Mouse (Mus musculus) forelimb bud, embryonic 11.5 days (tissue): ENCODE data around the gene Cnfn.
A peak's percentile ranks its signal among the peaks of the same experiment; 100 is the strongest.

ENCODE experiments used
- DNase-seq: peaks from one replicate; pipeline ENCODE4 v3.0.0-alpha.2; 2012; ENCODE audit warnings: low read depth, low spot score

The Cnfn gene

DNA sequence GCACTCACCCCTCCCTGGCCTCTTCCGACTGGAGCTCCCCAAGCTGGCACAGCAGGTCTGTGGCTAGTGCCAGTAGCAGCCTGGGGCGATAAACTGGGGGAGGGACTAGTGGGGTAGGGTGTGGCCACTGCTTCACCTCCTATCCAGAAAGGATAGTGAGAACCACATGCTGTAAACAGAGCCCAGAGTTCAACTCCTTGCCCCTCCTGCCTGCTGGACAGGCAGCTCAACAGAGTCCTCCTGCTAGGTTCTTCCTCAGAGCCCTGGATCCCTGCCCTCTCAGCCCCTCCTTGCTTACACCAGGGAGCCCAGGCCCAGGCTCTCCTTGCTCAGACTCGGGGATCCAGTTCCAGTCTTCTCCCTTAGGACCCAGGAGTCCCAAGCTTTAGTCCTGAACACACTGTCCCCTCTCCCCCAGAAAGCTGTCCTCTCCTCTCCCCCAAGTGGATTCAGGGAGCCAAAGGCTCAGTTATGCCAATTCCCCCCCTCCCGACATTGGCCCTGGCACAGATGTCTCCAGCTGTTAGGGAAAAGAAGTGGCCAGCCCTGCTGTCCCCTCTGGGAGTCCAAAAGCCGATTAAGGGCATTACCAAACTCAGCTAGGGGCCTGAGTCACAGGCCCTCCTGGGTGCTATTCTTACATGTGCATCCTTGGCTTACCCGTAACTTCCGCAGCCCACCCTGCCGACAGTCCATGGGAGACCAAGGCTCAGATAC, 20.7 kb upstream of the Cnfn start:
- DNase-seq: no peak

DNA sequence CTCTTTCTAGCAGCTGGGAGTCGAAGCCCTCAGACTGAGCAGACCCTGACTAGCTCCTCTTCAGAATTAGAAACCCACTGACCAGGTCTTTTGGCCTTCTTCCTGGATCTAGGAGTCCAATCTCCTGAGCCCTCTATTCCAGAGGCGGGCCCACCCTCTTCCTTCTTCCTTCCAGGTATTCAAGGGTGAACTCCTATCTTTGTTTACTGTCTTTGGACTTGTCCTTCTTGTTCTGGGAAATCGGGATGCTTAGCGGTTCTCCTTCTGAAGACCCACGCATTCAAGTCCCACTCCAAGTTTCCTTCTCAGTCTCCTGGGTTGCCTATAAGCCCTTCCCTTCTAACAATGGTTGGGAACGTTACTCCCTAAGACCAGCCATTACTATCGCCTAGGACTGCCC, 19.4 kb upstream of the Cnfn start:
- no peak for DNase-seq

DNA sequence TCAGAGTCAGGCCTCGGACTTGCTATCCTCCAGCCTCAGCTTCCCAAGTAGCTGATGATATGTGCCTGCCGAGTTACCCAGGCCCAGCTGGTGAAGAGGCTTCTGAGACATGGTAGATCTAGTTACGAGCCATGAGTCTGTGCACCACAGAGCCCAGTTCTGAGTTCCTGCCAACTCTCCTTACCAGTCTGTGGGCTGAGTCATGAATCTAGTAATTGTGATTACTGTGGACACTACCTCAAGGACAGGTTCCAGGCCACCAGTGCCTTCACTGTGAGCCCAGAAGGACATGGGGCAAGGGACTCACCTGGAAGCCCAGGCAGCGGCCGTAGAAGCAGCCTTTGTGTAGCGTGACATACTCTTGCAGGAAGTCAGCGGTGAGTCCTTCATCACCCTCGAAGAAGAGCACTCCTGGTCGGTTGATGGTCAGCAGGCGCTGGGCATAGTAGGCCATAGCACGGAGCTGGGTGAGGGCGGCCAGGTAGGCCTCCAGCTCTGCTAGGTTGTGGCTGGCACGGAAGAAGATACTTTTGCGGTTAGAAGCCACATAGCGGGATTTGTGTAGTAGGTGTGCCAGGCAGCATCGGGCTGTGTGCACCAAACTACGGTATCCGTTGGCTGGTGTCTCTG, 18.4 kb upstream of the Cnfn start:
- no peak for DNase-seq

DNA sequence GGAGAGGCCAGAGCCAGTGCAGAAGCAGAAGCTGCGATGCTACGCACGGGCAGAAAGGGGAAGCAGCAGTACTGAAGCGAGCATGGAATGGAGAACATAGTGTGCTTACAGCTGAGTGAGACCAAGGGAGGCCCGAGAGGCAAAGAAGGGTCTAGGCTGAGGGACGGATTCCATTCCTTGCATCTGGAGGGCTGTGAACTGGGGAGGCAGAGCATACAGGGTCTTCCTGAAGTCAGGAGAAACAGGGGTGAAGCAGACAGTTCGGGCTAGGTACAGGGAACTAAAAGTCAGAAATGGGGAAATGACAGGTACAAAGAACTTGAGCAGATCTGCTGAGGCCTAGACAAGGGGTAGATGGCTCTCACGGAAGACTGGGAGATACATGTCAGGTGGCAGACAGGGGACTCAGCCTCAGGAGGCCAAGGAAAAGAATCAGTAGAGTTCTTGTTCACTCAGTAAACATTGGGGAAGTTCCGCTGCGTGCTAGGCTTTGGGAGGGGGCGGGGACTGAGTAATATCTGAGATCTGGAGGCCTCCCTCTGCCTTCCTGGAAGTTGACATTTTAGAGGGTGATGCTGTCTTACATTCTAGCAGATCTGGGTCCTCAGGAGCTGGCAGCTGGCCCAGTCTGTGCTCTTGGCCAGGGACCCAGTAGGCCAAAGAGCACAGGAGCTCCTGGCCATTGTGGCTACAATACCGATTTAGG, 16.5 kb upstream of the Cnfn start:
- no peak for DNase-seq

DNA sequence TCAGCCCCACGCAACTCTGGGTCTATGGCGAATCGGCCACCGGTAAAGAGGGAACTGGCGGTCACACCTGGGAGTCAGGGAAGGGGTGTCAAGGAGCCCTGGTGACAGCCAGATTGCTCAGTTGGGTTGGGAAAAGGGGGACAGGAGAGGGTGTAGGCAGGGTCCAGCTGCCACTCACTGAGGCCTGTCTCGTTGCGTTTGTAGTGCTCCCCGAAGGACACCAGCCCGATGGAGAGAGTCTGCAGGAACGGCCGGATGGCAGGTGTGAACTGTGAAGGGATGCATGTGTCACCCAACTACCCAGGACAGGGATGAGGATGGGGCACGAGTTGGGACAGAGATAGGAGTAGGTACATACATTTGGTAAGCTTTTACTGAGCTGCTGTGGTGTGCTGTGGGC, 15.7 kb upstream of the Cnfn start:
- DNase-seq: no peak

DNA sequence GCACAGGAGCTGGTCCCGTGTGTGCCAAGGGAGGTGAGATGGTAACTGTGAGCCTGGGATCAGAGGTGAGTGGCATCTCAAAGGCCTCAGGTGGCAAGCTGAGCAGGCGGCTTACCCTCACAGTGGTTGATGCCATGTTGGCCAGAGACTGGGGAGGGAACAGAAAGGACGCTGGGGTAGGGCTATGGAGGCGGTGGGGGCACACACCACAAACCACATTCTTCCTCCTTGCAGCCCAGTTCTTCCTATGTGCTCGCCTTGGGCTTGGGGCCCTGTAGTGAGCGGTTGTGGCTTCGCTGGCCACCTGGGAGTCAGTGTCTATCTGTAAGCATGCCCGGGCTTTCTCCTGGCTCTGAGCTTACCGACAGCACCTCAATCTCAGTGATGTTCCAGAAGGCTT, 15.3 kb upstream of the Cnfn start:
- no peak for DNase-seq

DNA sequence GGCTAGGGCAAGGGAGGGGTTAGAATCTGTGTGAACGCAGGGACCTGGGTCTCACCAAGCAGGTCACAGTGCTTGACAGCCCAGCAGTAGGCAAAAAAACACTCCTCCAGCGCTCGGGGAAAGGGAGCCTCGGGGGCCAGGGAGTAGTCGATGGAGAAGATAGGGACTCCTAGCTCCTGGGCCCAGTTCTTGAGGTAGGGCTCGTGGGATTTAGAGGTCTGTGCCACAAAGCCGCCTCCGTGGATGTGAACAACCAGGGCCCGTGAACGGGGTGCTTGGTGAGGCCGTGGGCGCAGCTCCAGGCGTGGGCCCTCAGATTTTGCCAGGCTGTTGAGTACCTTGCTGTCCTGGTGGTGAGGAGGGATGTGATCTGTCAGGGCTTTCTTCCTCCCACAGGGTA, 14.8 kb upstream of the Cnfn start:
- DNase-seq: no peak

DNA sequence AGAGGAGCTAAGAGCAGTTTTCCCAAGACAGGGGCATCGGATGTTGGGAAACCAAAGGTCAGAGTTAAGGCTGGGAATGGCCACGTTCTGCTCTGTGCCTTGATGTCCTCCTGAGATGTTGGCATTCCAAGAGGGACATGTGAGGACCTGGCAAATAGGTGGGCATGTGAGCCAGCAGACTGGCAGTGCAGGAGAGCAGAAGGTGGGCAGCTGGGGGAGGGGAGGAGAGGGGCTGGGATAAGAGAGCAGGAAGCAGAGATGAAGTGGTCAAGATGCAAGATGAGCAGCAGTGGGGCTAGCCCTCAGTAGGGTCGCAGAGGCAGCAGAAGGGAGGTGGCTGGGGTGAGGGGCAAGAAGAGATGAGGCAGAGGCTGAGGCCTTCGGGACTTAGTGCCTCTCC, 14.4 kb upstream of the Cnfn start:
- no peak for DNase-seq

DNA sequence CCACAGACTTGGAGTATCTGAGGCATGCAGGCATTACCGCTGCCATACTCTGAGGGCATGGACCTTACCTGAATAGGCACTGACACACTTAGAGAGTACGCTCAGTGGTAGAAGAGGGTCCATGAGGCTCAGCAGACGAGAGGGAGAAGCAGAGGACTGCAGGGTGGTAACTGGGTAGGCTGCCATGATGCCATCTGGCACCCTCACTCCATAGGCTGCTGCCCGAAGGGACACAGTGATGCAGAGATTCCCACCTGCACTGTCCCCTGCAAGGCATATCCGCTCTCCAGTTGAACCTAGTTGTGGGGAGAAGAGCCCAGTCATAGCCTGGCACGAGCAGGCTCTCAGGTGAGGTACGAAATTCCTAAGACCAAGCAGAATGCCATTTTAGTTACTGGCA, 13.9 kb upstream of the Cnfn start:
- DNase-seq: no peak

DNA sequence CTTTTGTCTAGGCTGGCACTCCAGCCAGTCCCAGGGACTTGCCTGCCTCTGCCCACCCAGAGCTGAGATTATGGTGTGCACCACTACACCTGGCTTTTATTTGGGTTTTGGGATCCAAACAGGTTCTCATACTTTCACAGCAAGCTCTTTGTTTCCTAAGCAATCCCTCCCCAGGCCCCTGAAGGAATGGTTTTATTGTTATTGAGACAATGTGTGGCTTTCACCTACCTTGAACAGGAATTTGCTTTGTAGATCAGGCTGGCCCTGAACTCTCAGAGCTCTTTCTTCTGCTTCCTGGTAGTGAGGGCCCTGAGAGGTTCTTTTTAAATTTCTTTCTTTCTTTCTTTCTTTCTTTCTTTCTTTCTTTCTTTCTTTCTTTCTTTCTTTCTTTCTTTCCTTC, 13.0 kb upstream of the Cnfn start:
- DNase-seq: no peak

DNA sequence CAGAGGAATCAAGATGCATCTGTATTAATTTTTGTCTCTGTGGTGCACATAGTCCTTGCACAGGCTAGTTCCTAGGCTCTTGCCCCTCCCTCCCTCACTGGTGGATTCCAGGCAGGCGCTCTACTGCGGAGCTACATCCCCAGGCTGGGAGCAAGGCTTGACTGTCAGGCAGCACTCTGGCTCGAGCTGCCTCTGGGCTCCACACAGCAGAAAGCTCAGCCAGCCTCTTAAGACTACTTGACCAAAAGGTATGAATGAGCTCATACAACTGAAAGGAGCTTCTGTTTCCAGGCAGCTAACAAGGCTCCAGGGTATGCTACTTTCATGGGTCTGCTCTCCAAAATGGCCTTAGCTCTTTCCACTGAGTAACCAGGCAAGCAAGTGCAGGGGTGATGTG, 11.8 kb upstream of the Cnfn start:
- no peak for DNase-seq

DNA sequence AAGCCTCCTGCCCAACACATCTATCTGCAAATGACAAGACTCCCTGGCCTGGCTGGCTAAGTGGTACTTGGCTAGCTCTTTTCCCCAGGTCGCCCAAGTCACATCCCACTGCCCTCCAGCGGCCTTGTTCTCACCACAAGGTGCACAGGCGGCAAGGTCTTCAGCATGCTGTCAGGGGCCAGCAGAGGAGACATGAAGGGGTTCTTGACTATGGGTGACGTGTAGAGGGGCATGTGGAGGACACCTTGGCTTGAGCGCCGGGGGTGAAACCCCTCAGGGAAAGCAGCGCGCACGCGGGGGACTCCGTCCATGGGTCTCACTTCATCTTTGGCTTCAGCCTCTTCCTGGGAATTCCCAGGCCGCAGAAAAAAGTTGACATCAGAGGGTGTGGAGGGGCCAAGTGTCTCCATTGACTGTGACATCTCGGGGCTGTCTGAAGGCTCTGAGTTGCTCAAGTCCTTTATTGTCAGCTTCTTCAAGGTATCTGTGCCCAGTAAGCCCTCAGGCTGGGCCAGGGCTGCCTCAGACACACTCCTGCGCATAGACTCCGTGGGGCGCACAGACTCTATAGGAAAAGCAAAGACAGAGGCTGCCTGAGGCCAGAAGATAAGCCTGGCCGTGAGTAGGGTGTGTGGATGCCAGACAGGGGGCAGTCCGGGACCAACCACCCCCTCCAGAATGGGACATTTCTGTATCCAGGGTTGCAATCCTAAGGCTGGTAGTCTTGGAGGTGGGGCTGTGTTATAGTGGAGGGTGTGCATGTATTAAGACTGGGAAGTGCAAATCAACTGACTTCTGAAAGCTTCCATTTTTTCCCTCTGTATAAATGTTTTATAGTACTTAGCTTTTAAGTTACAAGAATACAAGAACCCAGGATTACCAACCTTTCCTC, 11.1 kb upstream of the Cnfn start:
- no peak for DNase-seq

DNA sequence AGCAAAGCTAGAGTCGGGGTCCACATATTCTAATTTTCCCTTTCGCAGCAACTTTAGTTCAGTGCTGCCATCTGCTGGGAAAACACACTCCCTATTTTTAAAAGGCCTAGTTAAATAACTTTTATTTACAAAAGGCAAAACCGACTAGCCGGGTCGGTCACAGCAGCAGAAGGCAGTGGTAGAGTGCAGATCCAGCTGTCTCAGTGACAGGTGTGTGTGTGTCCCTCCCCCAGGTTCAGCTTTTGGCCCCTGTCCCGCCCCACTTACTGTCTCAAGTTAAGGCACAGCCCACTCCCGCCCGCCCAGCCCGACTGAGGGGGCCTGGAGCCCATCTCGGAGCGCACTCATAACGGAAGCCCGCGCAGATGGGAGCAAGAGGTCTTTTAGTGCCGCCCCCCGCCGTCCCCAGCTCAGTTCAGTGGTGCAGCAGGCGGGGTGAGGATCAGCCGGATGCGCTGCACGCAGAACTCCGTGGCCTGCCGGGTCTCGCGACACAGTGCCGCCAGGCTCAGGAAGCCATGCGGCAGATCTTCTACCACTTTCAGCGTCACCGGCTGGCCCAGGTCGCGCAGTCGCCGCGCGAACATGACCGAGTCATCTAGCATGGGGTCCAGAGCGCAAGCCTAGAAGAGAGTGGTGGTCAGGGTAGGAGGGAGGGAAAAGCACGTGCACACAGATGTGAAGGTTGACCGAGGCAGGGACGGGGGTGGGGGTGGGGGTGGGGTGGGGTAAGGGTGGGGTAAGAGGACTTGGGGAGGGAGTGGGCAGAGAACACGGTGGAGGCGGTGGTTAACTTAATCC, 10.2 kb upstream of the Cnfn start:
- peak; percentile 74 for DNase-seq

DNA sequence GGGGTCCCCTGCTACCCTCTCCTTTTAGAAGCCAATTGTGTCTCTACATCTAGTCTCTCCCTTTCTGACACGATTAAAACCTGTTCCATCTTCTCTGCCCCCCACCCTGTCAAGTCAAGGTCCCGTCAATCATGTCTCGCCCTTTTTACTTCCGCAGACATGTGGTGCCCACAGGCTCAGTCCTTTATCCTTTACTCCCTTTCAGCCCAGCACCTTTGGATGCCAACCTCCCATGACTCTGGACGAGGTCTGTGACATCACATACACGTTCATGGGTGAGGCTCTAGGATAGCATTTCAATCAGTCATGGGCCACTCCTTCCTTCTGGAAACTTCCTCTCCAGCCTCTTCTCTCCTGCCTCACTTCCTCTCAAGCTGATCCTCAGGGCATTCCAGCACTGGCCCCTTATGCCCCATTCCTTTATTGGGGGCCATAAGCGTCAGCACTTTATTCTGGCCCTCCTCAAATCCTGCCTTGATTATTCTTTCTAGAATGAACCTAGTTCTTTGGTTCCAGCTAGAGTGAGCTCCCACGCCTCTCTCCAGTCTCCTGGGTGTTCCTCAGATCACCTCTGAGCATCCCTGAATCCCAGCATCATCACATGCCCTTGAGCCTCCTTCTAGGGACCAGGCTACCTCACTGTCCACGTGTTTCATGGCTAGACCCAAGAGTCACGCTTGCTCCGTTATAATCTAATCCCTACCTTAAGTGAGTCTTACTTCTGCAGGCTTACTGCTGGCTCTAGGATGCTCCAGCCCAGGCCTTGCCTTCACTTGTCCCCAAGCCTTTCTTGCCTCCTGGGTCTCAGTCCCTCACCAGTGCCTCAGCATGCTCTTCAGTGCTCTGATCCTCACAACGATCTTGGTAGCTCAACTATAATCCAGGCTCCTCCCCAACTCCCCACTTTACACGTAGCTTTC, 8.9 kb upstream of the Cnfn start:
- DNase-seq: no peak

DNA sequence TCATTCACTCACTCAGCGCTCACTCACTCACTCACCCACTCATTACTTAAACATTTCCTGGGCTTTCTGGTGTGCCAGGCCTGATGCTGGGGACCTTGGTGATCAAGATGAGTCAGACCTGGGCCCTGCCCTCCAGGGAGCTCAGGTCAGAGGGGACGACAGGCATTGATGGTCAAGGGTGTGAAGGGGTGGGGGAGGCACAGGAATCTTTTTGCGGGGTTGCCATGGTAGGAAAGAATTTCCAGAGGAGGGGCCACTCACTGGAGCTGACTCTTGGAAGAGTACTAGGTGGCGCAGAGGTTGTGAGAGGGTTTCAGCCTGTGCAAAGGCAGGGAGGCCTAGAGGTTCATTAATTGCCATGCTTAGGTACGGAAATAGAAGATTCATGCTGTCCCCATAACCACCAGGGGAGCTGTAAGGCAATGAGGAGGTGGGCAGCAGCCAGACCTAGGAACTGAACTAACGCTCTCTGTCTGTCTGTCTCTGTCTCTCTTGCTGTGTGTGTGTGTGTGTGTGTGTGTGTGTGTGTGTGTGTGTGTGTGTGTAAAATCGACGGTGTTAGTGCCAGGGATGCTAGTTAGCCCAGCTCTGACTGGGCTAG, 7.7 kb upstream of the Cnfn start:
- DNase-seq: no peak

DNA sequence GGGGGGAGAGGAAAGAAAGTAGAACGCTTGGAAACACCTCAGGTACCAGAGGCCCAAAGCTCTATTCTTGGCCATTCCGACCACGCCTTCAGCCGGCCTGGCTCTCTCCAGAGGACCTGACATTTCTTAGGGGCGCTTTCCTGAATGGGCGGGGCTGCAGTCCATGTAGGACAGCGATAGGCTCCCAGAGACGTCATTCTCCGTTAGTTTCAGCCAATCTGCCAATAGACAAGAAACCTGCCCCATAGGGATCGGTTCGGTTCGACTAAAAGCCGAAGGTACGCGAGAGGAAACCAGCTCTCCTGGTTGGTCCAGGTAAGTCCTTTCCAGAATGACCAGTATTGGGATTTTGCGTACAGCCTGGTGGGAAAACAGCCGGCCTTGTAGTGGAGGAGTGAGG, 7.0 kb upstream of the Cnfn start:
- DNase-seq: peak; percentile 68

DNA sequence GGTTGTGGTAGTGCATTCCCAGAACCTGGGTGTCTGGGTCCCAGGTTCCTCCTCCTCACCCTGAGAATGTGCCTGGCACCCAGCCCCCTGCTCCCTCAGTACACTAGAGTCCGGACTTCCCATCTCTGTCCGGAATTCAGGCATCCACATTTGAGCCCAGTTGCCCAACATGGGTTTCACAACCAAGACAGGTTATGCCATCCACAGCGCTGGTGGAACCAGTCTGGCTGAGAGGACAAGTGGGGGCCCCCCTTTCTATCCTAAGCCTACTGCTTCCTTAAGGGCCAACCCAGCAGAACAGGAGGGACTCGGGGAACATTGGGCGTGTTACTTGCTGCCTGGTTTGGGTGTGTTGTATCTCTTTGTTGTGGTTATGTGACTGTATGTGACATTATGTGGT, 2.9 kb upstream of the Cnfn start:
- no peak for DNase-seq

DNA sequence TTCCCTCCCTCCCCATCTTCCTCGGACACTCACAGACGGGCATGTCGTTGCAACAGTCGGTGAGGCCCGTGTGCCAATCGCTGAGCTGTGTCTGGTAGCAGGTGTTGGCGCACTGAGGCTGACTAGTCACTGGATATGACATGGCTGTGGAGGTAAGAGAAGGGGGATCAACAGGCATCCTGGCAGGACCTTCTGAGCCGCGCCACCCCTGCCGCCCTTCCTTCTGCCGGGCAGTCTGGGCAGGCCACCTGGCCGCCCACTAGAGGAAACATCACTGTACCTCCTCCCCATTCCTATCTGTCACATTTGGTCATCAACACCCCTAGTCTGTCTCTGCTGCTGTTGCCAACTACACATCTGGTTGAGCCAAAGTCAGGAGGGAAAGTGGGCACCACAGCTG, 1.2 kb downstream of the Cnfn start:
- no peak for DNase-seq

DNA sequence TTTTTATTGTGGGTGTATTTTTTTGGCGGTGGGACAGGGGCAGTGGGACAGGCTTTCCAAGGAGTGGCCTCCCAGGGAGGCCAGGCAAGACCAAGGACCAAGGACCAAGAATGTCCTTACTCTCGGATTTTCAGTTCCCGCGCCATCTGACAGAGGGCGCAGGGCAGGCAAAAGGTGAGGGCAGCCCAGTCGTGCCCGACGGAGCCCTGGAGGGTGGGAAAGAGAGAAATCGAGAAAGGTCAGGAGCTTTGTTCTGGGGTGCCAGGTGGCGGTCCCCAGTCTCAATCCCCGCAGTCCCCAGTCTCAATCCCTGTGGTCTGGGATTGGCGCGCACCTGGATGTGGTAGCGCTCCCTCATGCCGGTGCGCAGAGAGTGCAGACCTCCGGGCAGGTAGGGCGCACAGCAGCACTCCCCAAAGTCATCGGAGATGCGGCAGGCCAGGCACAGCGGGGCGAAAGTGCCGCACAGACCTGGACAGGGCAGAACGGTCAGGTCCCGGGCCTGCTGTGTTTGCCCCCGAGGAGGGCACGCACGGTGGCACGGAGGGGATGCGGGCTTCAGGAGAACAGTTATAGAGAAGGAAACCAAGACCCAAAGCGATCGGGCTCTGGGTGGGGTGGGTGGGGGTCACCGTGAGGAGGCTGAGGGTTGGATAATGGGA, 1.8 kb downstream of the Cnfn start:
- DNase-seq: peak; percentile 25
